Mouse (Mus musculus) ES-CJ7 (cell line): Measurements from ENCODE around the gene Ckap2.

Source experiments
- DNase-seq: peaks from one replicate; pipeline ENCODE4 v3.0.0; 2011; ENCODE audit warnings: low read depth, low spot score

Gene Ckap2

DNA sequence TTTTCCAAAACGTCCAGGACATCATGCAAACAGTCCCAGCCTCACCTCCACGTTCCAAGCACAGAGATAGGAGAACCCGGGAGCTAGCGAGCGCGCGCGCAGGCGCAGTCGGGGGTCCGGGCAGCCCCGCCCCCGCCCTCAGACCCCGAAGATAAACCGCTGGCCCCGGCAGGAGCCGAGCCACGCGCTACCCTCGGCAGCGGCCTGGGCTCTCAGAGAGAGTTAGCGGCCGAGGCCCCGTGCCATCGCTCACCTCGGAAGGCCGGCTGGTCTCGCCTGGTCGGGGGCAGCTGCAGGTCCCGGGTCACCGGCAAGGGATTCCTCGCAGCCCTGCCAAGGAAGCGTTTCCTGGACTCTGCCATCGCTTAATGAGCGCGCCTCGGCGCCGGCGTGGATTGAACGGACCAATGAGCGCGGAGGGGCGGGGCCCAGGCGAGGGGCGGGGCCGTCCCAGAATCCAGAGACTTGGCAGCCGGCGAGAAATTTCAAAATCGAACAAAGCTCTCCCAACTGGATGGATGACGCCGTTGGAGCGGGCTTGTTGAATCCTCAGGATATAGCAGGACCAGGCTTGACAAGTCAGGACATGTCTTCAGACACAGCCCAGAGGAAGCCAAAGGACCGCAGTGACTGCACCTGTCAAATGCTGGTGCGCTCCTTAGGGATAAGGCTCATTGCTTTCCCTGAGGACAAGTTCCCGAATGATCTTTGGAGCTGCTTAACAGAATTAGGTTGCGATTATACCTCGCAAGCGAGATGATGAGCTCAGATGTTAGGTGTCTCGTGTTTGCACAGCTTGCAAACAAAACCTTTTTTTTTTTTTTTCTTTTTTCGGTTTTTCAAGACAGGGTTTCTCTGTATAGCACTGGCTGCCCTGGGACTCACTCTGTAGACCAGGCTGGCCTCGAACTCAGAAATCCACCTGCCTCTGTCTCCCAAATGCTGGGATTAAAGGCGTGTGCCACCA is at the start of gene Ckap2:
Ckap2 (minus strand) TSS at position 389 of the 967 bp plus-strand sequence.
- DNase-seq: peak; percentile 95

DNA sequence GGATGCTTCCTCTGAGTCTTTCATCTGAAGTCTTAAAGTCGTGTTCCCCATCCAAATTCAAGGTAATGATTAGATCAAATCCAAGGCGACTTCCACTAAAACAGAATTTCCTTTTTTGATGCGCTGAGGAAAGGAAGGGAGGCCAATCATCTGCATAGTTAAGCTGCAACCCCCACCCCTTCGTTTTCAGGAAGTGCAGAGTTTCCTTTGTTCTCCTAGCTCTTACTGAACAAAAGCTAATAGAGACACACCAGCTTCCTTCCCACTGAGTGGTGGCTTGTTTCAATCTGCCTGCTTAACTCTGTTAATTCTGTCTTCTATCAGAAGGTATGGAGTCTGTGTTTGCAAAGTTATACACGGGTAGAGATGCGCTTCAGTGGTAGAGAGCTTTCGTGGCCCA is 43.0 kb upstream of the Ckap2 start:
- peak; percentile 54 for DNase-seq

DNA sequence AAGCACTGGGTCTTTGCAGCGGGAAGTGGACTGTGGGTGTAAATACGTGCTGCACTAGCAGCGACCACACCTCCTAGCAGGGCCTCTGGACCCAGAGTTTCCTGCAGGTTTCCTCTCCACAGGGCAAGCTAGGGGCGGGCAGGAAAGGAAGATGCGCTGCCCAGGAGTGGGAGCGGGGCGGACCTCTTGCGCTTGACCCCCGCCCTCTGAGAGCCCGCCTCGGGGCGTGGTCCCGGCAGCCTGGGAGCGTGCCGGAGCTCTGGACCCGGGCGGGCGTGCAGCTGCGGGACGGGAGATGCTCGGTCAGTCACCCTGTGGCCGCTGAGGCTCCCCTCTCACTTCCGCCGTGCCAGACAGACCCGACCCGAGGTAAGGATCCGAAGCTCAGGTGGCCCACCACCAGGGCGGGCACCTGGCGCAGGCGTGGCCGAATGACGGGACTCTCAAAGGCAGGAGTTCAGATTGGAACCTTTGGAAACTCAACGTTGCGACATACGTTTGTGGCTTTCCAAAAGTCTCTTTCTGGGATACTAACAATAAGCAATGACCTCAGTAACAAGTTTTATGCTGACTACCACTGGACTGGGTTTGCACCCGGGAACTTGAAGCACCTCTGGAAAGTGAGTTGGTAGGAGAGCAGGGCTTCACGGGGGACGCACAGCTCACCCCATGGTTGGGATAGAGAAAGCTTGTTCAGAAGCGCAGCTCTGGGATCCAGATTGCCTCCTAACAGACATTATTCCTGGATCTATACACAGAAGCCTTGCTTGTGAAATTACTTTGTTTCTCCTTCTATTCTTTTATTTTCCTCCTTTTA is 41.6 kb upstream of the Ckap2 start, which contains the start of gene Thsd1:
Thsd1 (plus strand) TSS at position 253 of the 817 bp plus-strand sequence.
- peak; percentile 51 for DNase-seq

DNA sequence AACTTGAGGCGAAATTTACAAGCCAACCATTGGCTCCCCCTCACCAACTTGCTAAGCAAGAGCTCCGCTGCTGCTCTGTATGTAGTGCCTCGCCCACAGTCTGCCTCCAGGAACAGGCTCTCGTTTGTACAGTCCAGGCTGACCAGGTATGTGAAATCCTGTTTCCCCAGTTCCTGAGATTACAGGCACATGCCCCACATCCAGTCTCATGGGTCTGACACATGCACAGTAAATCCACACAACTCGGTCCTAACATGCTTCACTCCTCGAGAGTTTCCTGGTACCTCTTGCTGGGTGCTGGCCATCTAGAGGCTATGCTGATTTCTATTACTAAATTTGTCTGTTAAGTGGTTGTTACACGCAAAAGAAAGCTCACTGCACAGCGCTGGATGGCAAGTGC is 40.7 kb upstream of the Ckap2 start:
- DNase-seq: no peak

DNA sequence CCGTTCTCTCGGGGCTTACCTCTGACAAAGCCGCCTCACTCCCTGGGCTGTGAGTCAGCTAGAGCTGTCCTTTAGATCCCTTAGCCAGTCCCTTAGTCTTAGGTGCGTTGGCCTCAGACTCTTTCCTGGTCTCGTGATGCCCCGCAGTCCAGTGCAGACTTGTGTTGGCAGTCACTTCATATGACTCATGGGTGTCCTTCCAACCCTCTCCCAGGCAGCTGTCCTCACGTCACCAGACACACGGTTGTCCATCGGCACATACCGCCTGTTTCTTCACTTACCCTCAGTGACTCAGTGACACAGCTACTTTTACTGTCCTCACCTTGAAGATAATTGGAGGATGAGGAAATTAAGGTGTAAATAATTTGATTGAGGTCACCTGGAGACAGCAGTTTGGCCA is 29.2 kb upstream of the Ckap2 start:
- DNase-seq: no peak

DNA sequence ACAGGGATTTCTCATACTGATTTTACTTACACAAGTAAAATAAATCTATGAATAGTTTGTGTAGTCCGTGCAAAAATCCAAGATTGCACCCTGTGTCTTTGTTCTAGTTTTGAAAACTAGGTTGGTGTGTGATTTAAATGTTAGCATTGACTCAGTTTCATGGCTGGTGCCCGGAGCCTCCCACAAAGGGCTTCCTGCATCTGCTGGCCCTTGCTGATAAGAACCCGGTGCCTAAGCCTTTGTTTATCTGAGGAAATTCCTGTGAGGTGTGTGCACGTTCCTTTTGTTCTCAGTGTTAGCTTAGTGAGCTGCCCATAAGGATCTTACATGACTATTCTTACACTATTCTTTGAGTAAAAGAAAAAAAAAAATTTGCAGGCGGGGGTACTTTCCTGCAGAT is 23.4 kb upstream of the Ckap2 start:
- DNase-seq: no peak

DNA sequence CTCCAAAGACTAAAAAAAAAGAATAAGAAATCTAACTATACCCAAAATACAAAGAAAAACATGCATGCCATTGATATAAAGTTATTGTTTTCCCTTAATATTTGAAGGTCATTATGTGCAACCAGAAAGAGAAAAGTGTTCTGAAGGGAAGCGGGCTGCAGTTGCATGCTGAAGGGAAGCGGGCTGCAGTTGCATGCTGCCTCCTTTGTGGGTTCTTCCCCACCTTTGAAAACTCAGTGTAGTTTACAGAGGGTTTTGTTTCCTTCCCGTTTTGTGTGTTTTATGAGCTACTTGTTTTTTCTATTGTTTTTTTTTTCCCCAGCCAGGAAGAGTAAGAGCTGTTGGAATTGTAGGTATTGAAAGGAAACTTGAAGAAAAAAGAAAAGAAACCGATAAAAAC is 21.9 kb upstream of the Ckap2 start:
- DNase-seq: no peak

DNA sequence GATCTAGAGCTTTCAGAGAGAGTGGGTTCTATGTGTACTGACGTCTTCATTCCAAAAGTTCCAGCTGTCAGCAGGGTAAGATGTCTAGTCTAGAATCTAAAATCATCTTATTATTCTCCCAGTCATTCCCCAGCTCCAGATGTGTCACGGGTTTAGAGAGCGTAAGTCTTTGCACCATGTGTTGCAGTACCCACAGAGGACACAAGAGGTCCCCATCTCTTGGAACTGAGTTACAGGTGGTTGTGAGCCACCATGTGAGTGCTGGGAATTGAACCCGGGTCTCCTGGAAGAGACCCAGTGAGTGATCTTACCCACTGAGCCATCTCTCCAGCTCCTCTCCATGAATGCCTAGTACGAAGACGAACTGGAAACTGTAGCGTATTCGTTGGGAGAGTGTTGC is 13.9 kb upstream of the Ckap2 start:
- DNase-seq: peak; percentile 85

DNA sequence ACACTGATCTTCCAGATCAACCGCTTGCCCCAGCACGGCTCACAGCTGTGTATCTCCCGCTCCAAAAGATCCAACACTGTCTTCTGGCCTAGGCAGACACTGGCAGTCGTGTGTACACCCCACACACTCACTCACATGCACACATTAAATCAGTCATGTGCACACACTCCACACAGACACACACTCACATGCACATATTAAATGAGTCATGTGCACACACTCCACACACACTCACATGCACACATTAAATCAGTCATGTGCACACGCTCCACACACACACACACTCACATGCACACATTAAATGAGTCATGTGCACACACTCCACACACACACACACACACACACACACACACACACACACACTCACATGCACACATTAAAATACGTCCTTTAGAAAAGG is 12.3 kb upstream of the Ckap2 start:
- no peak for DNase-seq

DNA sequence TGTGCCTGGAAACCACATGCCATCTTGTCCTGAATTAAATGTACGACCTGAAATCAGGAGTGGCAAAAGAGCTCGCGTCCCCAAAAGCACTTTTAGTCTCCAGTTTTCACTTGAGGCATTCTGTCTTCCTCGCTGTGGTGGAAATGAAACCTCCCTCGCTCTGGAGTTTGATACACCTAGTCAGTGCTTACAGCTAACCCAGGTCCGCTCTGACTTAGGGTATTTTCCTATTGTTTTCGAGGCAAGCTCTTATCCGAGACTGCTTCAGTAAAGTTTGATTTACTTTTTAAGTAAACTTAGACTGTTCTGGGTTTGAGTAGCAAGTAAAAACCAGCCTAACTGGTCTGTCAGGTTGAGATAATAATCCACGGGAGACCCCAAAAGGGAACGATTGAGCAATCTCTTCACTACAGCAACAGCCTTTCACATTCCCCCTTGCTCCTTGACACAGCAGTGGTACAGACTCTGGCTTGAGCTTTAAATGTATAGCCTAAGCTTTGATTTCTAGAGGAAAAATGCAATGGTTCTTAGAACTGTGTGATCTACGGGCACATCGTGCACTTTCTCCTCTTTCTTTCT is 7.9 kb upstream of the Ckap2 start:
- no peak for DNase-seq

DNA sequence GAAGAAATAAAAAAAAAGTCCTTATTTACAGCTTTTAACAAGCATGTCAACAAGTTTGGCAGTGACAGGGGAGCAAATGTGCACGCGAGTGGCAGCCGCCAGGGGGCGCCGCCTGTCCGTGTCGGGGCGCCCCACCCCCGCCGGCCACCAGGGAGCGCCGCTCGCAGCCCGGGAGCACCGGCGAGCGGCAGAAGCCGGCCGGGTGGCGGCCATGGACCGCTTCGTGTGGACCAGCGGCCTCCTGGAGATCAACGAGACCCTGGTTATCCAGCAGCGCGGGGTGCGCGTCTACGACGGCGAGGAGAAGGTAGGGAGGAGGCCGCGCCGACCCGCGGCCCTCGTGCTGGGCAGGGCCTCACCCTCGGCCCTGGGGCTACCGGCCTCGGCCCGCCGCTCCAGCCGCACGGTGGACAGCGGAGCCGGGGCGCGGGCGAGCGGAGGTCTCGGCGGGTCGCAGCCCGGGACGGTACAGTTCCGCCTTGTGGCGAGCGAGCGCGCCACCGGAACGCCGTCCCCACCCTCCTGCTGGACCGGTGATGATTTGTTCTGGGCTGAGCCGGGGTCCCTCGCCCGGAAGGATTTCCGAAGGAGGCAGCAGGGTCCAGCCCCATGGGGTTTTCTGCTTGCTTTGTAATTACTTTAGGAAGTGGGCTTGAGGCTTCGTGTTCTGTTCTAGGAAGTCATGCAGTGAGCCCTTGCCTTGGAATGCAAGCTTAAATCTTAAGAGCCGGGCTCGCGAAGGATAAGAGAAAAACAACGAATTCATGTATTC is 7.2 kb upstream of the Ckap2 start, which contains the start of gene Vps36:
Vps36 (plus strand) TSS at position 150 of the 772 bp plus-strand sequence.
- DNase-seq: peak; percentile 79

DNA sequence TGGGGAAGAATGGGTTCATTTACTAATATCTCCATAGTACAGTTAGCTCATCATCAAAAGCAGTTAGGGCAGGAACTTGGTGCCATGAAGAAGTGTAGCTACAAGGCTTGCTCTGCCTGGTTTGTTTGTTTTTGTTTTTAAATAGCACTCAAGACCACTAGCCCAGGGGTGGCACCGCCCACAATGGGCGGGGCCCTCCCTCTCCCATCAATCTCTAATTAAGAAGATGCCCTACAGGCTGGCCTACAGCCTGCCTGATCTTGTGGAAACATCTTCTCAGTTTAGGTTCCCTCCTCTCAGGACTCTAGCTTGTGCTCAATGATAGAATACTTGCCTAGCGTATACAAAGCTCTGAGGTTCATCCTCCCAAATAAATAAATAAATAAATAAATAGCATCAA is 735 bp downstream of the Ckap2 start:
- peak; percentile 79 for DNase-seq

DNA sequence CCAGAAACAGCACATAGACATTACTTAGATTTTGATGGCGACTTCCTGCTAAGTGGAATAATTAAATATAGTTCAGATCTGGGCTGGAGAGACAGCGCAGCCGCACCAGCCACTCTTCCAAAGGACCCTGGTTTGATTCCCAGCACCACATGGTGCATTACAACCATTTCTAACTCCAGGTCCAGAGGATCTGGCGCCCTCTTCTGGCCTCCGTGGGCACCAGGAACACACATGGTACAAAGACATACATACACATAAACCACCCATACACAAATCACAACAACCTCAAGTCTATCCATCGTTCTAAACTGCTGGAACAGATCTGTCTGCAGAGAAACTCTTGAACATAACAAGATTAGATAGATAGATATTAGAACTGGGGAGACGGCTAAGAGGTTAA is 9.7 kb downstream of the Ckap2 start:
- peak; percentile 61 for DNase-seq

DNA sequence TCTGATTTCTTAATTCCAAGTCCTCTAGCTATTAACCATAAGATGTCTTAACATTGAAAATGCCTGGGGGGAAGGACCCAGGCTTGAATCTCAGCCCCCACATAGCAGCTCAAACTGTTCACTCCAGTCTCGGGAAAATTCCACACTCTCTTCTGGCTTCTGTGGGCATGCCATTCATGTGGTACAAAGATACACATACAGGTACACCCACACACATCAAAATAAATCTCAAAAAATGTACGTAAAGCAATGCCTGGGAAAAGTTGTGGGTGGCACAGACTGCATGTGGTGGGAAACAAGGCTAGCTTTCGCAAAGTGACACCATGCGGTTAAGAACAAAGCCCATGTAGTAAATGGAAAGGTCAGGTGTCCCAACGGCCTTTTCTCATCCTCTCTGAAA is 16.5 kb downstream of the Ckap2 start:
- no peak for DNase-seq

DNA sequence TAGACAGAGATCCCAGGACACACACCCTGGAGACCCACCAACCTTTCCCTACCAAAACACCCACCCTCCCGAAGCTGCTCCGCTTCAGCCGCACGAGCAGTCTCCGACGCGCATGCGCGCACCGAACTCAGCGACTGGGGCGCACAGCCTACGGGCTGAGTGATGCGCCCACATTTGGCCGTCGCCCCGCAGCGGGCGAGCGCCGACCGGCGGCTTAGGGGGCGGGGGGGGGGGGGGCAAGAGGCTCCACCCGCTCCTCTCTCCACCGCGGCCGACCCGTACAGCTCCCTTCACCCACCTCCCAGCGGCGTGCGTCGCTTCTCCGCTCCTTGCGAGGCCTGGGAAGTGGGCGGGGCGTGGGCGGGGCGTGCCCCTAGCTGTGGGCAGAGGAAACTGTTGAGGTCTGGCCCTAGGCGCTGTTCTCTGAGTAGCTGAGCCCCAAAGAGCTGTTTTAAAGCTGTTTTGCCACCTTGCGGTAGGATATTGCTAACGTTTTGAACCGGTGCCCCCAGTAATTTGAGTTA is 19.5 kb downstream of the Ckap2 start, which contains the start of gene Nek3:
Nek3 (minus strand) TSS at position 356 of the 524 bp plus-strand sequence.
- peak; percentile 96 for DNase-seq

DNA sequence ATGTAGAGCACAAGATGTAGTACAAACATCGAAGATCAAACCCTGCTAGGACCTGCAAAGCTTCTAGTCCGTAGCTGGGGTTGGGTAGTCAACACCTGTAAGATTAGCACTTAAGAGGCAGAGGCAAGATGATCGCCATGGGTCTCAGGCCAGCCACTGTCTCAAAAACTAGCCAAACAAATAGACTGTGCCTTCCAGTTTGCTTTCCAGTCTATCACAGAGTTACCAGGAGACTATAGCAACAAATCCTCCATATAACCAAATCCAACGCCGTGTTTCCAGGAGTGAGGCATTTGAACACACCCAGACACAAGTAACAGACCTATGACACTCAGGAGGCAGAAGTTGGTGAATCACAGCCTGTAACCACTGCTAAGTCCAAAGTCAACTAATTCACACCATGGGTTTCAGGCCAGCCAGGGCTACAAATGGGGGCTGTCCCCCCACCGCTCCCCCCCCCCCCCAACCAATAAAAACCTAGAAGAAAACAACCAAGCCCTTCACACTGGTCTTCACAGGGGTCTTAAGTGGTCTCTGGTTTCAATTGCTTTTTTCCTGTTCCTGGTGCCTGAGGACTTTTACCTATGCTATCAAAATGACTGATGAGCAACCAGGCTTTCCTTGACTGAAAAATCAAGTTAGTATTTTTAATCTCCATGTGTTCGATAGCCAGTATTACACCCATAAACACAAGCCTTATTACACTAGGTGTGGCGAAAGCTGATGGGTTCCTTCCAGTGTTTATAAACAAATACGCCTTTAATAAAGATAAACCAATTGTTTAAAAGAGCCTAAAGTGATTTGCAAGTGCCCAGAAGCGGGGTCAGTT is 20.2 kb downstream of the Ckap2 start:
- no peak for DNase-seq

DNA sequence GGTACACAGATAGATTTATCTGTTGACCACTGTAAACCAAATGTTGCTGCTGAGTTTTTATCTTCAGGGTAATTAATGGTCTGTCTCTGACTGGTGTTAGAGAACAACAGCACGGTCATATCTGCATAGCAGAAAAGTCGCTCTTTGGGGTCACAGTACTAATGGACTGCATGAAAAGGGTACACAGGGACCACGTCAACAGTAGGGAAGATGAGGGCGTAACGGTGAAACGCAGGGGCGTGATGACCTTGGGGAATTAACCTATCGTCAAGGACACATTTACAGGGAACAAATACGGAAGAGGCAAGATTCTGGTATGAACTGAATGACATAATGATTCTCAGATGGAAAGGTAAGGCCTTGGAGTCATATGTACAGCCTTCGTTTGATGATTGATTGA is 21.2 kb downstream of the Ckap2 start:
- DNase-seq: no peak

DNA sequence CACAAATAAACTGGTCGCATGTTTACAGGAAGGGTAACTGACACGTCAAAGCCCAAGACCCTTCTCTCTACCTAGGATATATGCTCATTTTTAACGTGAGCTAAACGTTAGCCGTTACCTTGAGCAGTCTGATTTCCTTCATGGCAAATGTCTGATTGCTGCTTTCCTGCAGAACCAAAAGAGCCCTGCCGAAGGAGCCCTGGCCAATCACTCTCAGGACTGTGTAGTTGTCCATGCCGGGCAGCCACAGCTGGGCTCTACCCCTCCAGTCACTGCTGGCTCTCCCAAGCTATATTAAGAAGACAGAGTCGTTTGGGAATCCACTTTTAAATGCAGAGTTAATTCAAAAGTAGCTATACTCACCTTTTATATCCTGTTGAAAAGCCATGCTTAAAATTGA is 23.4 kb downstream of the Ckap2 start:
- DNase-seq: no peak

DNA sequence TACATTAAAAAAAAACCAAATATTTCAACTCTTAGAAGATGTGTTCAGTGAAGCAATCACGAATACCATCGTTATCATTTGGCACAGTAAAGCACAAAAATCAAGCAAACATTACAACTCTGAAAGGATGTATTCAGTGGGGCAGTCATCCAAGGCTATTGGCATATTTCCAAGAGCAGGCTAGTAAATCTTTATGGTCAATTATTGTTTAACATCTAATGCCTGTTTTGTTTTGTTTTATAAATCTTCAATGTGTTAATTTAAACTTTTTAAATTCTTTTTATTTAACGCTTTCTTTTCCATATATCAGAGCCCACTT is 35.3 kb downstream of the Ckap2 start:
- DNase-seq: no peak

DNA sequence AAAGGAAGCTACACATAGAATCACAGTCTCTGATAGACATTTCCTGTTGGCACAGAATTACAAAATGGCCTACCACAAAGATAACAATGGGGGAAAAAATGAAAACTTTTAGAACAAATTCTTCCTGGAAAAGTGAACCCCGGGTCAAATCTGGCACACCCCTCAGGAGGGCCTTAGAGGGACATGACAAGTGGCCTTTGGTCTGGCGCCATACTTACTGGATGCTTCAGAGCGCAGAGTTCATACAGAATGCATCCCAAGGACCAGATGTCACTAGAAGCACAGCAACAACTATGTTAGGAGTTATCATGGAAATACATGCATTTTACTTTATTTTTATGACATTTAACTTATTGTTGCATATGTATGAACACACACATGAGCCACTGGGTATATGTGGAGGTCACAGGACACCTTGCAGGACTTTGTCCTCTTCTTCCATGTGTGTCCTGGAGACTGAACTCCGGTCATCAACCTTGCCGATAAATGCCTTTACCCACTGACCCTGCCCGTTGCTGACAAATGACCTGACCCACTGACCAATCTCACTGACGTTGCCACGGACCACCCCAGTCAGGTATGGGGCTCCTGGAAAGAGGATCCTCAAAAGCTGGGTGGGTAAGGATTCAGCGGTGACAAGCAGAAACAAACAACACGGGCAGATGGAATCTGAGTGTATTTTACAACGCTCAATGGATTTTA is 35.8 kb downstream of the Ckap2 start:
- no peak for DNase-seq
